Mouse (Mus musculus) ES-Bruce4 (cell line): ENCODE results near the gene Tceal7.

Experiments
- CTCF ChIP-seq: IDR thresholded peaks from one replicate; pipeline ENCODE4 v1.8.1; 2011; ENCODE audit warnings: low read depth, low read length
- POLR2A ChIP-seq: IDR thresholded peaks from one replicate; pipeline ENCODE4 v1.8.1; 2011; ENCODE audit warnings: low read length; ENCODE audit not compliant: insufficient read depth

- TF ChIP-seq CTCF (no peak), POLR2A (no peak)
Observed at GRCm38 (mm10) chrX:136180897-136181553, 33.6 kb upstream of the Tceal7 start.
